Mouse (Mus musculus) spleen, adult 12 weeks (tissue): ENCODE results near the gene Fat3.

Experiments used
- DNase-seq: peaks from one replicate; pipeline ENCODE4 v3.0.0; 2022; ENCODE audit warnings: low spot score

The Fat3 gene

GRCm38 (mm10) chr9:15880754-15881153, 620.3 kb downstream of the Fat3 start:
- DNase-seq: no peak

GRCm38 (mm10) chr9:15880160-15880603, 620.9 kb downstream of the Fat3 start:
- DNase-seq: peak; percentile 2

- no peak for DNase-seq
Observed at GRCm38 (mm10) chr9:15874506-15875160, 626.5 kb downstream of the Fat3 start, which contains the start of gene Mtnr1b. TSS of gene Mtnr1b (minus strand) at chr9:15874556.

DNA sequence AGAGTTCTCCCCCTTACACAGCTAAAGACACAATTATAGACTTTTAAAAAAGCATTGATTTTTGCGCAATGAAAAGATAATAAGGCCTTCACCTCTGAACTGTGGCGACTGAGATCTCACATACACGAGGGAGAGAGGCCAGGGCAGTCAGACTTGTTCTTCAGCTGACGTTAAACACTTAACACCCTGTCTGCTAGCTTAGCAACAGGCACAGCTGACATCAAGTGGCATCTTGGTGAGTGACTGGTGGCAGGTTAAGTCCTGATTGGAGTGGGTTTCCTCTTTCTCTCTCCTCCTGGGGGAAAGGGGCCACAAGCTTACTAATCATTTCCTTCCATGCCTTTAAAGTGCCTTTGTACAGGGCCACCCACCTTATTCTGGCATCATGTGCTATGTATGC, 631.1 kb downstream of the Fat3 start:
- no peak for DNase-seq

GRCm38 (mm10) chr9:15869456-15869855, 631.6 kb downstream of the Fat3 start:
- no peak for DNase-seq

- DNase-seq: no peak
Observed at GRCm38 (mm10) chr9:15866280-15867072, 634.6 kb downstream of the Fat3 start.

- DNase-seq: no peak
Observed at GRCm38 (mm10) chr9:15861402-15861801, 639.7 kb downstream of the Fat3 start.
